Mouse (Mus musculus): ENCODE measurements around the gene Irx6. TPM values are rescaled to one million over a fixed set of nuclear protein-coding genes. Genes with fewer than 3 reads are reported as not detected.

Irx6 gene
- polyA plus RNA-seq, 1 experiment from 2014 or later = 2.4 TPM

GRCm38 (mm10) chr8:92670656-92671195, 3.4 kb upstream of the Irx6 start:
- ATAC-seq (ENCODE audit: insufficient number of reproducible peaks, insufficient read depth, low FRiP score, low read depth) = no peak
- no peaks in the 10 kb centered on the region for H3K36me3 ChIP-seq (ENCODE audit: control insufficient read depth, insufficient read depth, low read length)
- no peak overlapping the region for H3K27ac ChIP-seq (replicated peaks in 1 of 2; ENCODE audit: control insufficient read depth in 1 of 2, insufficient read depth in 1 of 2, low read depth in 2 of 2, low read length in 2 of 2)
- no peaks in the 10 kb centered on the region for H3K9me3 ChIP-seq (ENCODE audit: control insufficient read depth, low read length)
- no peak overlapping the region for H3K9ac ChIP-seq (ENCODE audit: low read length)
- no peak overlapping the region for H3K4me2 ChIP-seq (ENCODE audit: low read length)
- H3K27me3 ChIP-seq (ENCODE audit: control insufficient read depth, insufficient read depth, low read length) = peaks cover 63% of the 10 kb centered on the region
- 60% methylated on average over 12 of the region's 12 CpGs for WGBS
- no peak overlapping the region for H3K4me3 ChIP-seq (ENCODE audit: control insufficient read depth in 1 of 2, insufficient read depth in 1 of 2, low read depth in 1 of 2, low read length in 2 of 2)
- H3K4me1 ChIP-seq (ENCODE audit: control insufficient read depth in 2 of 2, insufficient read depth in 2 of 2, low read length in 2 of 2) = peaks cover 5 to 17% of the 10 kb centered on the region in 2 experiments; a peak in 3 of 4 replicates

- WGBS = 90% methylated on average over 4 of the region's 4 CpGs
- Histone ChIP-seq H3K27ac (replicated peaks in 1 of 2; ENCODE audit: control insufficient read depth in 1 of 2, insufficient read depth in 1 of 2, low read depth in 2 of 2, low read length in 2 of 2) (no peak overlapping the region), H3K4me1 (ENCODE audit: control insufficient read depth in 2 of 2, insufficient read depth in 2 of 2, low read length in 2 of 2) (peaks cover 5 to 17% of the 10 kb centered on the region in 2 experiments; a peak in 3 of 4 replicates), H3K4me2 (ENCODE audit: low read length) (no peak overlapping the region), H3K36me3 (ENCODE audit: control insufficient read depth, insufficient read depth, low read length) (no peaks in the 10 kb centered on the region), H3K9me3 (ENCODE audit: control insufficient read depth, low read length) (no peaks in the 10 kb centered on the region), H3K27me3 (ENCODE audit: control insufficient read depth, insufficient read depth, low read length) (peaks cover 74% of the 10 kb centered on the region), H3K4me3 (ENCODE audit: control insufficient read depth in 1 of 2, insufficient read depth in 1 of 2, low read depth in 1 of 2, low read length in 2 of 2) (no peak overlapping the region), H3K9ac (ENCODE audit: low read length) (no peak overlapping the region)
- ATAC-seq (ENCODE audit: insufficient number of reproducible peaks, insufficient read depth, low FRiP score, low read depth) = no peak
Observed at GRCm38 (mm10) chr8:92671892-92672291, 2.2 kb upstream of the Irx6 start.

DNA sequence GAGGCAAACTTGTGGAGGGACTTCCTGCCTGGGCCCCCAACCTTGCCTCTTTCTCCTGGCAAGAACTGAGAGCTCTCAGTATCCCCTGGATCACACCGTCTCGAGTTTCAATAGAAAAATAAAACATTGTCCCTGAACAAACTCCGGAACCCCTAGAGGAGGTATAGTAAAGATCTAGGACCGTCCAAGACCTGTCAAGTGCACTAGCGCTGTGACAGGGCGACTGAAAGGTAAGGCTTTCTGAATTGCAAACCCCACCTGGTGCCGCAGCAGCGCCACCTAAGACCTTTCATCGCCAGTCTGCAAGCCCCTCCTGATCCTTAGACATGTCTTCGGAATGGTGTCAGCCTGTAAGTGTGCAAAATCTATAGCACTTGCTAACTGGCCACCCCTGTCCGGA, 987 bp upstream of the Irx6 start:
- H3K9ac ChIP-seq (ENCODE audit: low read length) = peak overlapping the region; percentile 48; the same call in 1 of the 2 replicates
- ATAC-seq (ENCODE audit: insufficient number of reproducible peaks, insufficient read depth, low FRiP score, low read depth) = no peak
- no peaks in the 10 kb centered on the region for H3K9me3 ChIP-seq (ENCODE audit: control insufficient read depth, low read length)
- peak overlapping the region; percentile 41 to 48 for H3K4me3 ChIP-seq (ENCODE audit: control insufficient read depth in 1 of 2, insufficient read depth in 1 of 2, low read depth in 1 of 2, low read length in 2 of 2)
- H3K36me3 ChIP-seq (ENCODE audit: control insufficient read depth, insufficient read depth, low read length) = no peaks in the 10 kb centered on the region
- peaks cover 87% of the 10 kb centered on the region for H3K27me3 ChIP-seq (ENCODE audit: control insufficient read depth, insufficient read depth, low read length)
- H3K4me1 ChIP-seq (ENCODE audit: control insufficient read depth in 2 of 2, insufficient read depth in 2 of 2, low read length in 2 of 2) = peaks cover 5 to 21% of the 10 kb centered on the region in 2 experiments; a peak in 3 of 4 replicates
- peak overlapping the region; percentile 71 for H3K4me2 ChIP-seq (ENCODE audit: low read length)
- 8% methylated on average over 11 of the region's 11 CpGs for WGBS
- no peak overlapping the region for H3K27ac ChIP-seq (replicated peaks in 1 of 2; ENCODE audit: control insufficient read depth in 1 of 2, insufficient read depth in 1 of 2, low read depth in 2 of 2, low read length in 2 of 2)

- H3K27ac ChIP-seq (replicated peaks in 1 of 2; ENCODE audit: control insufficient read depth in 1 of 2, insufficient read depth in 1 of 2, low read depth in 2 of 2, low read length in 2 of 2) = no peak overlapping the region
Observed at GRCm38 (mm10) chr8:92673555-92674243, 389 bp upstream of the Irx6 start.

DNA sequence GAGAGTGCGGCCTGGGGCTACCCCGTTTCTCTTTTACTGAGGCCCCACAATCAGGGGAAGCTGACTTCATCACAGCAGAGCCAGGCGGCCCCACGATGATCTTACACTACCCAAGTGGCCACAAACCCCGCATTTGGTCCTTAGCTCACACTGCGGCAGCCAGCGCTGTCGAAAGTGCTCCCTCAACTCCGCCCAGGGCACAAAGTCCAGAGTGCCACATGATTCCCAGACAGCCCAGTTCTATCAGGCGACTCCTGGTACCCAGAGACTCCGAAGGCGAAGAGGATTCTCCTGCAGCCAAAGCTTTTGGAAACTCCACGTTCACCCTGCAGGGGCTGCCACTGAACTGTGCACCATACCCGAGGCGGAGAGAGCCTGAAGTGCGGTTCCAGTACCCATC, 4.3 kb downstream of the Irx6 start:
- no peak for ATAC-seq (ENCODE audit: insufficient number of reproducible peaks, insufficient read depth, low FRiP score, low read depth)
- Histone ChIP-seq H3K27me3 (ENCODE audit: control insufficient read depth, insufficient read depth, low read length) (peaks cover 85% of the 10 kb centered on the region), H3K9me3 (ENCODE audit: control insufficient read depth, low read length) (no peaks in the 10 kb centered on the region), H3K4me2 (ENCODE audit: low read length) (peak overlapping the region; percentile 54), H3K36me3 (ENCODE audit: control insufficient read depth, insufficient read depth, low read length) (no peaks in the 10 kb centered on the region), H3K4me3 (ENCODE audit: control insufficient read depth in 1 of 2, insufficient read depth in 1 of 2, low read depth in 1 of 2, low read length in 2 of 2) (peak overlapping the region; percentile 23 to 27; a peak in 3 of 4 replicates), H3K4me1 (ENCODE audit: control insufficient read depth in 2 of 2, insufficient read depth in 2 of 2, low read length in 2 of 2) (peaks cover 2 to 18% of the 10 kb centered on the region in 2 experiments; a peak in 3 of 4 replicates), H3K9ac (ENCODE audit: low read length) (no peak overlapping the region), H3K27ac (replicated peaks in 1 of 2; ENCODE audit: control insufficient read depth in 1 of 2, insufficient read depth in 1 of 2, low read depth in 2 of 2, low read length in 2 of 2) (no peak overlapping the region)
- 18% methylated on average over 16 of the region's 16 CpGs for WGBS

More at GRCm38 (mm10) chr8:92673555-92674243, 389 bp upstream of the Irx6 start:
- Histone ChIP-seq H3K9me3 (ENCODE audit: control insufficient read depth, low read length) (no peaks in the 10 kb centered on the region), H3K4me2 (ENCODE audit: low read length) (peak overlapping the region; percentile 71), H3K4me3 (ENCODE audit: control insufficient read depth in 1 of 2, insufficient read depth in 1 of 2, low read depth in 1 of 2, low read length in 2 of 2) (peak overlapping the region; percentile 48 to 50), H3K4me1 (ENCODE audit: control insufficient read depth in 2 of 2, insufficient read depth in 2 of 2, low read length in 2 of 2) (peaks cover 5 to 23% of the 10 kb centered on the region in 2 experiments; a peak in 3 of 4 replicates), H3K27me3 (ENCODE audit: control insufficient read depth, insufficient read depth, low read length) (peaks cover 93% of the 10 kb centered on the region), H3K9ac (ENCODE audit: low read length) (peak overlapping the region; percentile 48), H3K36me3 (ENCODE audit: control insufficient read depth, insufficient read depth, low read length) (no peaks in the 10 kb centered on the region)
- ATAC-seq (ENCODE audit: insufficient number of reproducible peaks, insufficient read depth, low FRiP score, low read depth) = peak; percentile 75
- WGBS = 1% methylated on average over 25 of the region's 30 CpGs

- Histone ChIP-seq H3K9me3 (ENCODE audit: control insufficient read depth, low read length) (peaks cover 3% of the 10 kb centered on the region; the same call in 1 of the 2 replicates), H3K4me1 (ENCODE audit: control insufficient read depth in 2 of 2, insufficient read depth in 2 of 2, low read length in 2 of 2) (no peaks in the 10 kb centered on the region), H3K9ac (ENCODE audit: low read length) (no peak overlapping the region), H3K27me3 (ENCODE audit: control insufficient read depth, insufficient read depth, low read length) (no peaks in the 10 kb centered on the region), H3K27ac (replicated peaks in 1 of 2; ENCODE audit: control insufficient read depth in 1 of 2, insufficient read depth in 1 of 2, low read depth in 2 of 2, low read length in 2 of 2) (no peak overlapping the region), H3K36me3 (ENCODE audit: control insufficient read depth, insufficient read depth, low read length) (no peaks in the 10 kb centered on the region), H3K4me3 (ENCODE audit: control insufficient read depth in 1 of 2, insufficient read depth in 1 of 2, low read depth in 1 of 2, low read length in 2 of 2) (no peak overlapping the region), H3K4me2 (ENCODE audit: low read length) (no peak overlapping the region)
- WGBS = 81% methylated on average over 5 of the region's 5 CpGs
- ATAC-seq (ENCODE audit: insufficient number of reproducible peaks, insufficient read depth, low FRiP score, low read depth) = no peak
Observed at GRCm38 (mm10) chr8:92697361-92697760, 23.3 kb downstream of the Irx6 start.

DNA sequence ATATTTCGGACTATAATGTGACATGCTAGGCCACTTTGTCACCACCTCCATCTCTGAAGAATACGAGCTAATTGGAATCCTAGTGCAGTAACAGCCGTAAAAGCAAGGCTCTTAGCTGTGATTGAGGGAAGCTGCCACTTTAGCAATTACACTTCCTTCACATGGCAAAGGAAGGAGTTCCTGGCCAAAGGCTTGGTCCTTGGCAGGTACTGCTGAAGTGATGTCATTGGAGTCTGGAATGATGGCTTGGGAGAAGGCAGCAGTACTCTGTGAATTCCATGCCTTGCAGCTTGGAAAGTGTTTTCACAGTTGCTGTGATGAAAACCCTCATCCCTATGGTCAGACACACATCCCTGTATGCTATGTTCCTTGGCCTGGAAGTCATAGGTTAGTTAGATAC, 24.3 kb downstream of the Irx6 start:
- Histone ChIP-seq H3K4me3 (ENCODE audit: control insufficient read depth in 1 of 2, insufficient read depth in 1 of 2, low read depth in 1 of 2, low read length in 2 of 2) (no peak overlapping the region), H3K9me3 (ENCODE audit: control insufficient read depth, low read length) (no peaks in the 10 kb centered on the region), H3K27ac (replicated peaks in 1 of 2; ENCODE audit: control insufficient read depth in 1 of 2, insufficient read depth in 1 of 2, low read depth in 2 of 2, low read length in 2 of 2) (no peak overlapping the region), H3K4me2 (ENCODE audit: low read length) (no peak overlapping the region), H3K36me3 (ENCODE audit: control insufficient read depth, insufficient read depth, low read length) (no peaks in the 10 kb centered on the region), H3K9ac (ENCODE audit: low read length) (no peak overlapping the region), H3K27me3 (ENCODE audit: control insufficient read depth, insufficient read depth, low read length) (no peaks in the 10 kb centered on the region), H3K4me1 (ENCODE audit: control insufficient read depth in 2 of 2, insufficient read depth in 2 of 2, low read length in 2 of 2) (no peaks in the 10 kb centered on the region)
- no peak for ATAC-seq (ENCODE audit: insufficient number of reproducible peaks, insufficient read depth, low FRiP score, low read depth)
- 66% methylated on average over 3 of the region's 3 CpGs for WGBS
